Mouse (Mus musculus): ENCODE data around the gene App. TPM values are rescaled to one million over a fixed set of nuclear protein-coding genes. Genes with fewer than 3 reads are reported as not detected.

Gene App
- total RNA-seq, 2 experiments from 2014 or later: 109 to 137 TPM

GRCm38 (mm10) chr16:85124649-85125048, 48.9 kb downstream of the App start:
- ATAC-seq (replicated peaks; ENCODE audit: poor library complexity): peak; percentile 70

GRCm38 (mm10) chr16:85121983-85122382, 51.6 kb downstream of the App start:
- peak; percentile 42; the same call in 1 of the 2 replicates for ATAC-seq (replicated peaks; ENCODE audit: poor library complexity)

- no peak for ATAC-seq (replicated peaks; ENCODE audit: poor library complexity)
Observed at GRCm38 (mm10) chr16:85118916-85119315, 54.6 kb downstream of the App start.

- ATAC-seq (replicated peaks; ENCODE audit: poor library complexity): no peak
Observed at GRCm38 (mm10) chr16:85117541-85117940, 56.0 kb downstream of the App start.

- no peak for ATAC-seq (replicated peaks; ENCODE audit: poor library complexity)
Observed at GRCm38 (mm10) chr16:85115837-85116236, 57.7 kb downstream of the App start.

GRCm38 (mm10) chr16:85114742-85115141, 58.8 kb downstream of the App start:
- ATAC-seq (replicated peaks; ENCODE audit: poor library complexity): no peak

GRCm38 (mm10) chr16:85113941-85114340, 59.6 kb downstream of the App start:
- peak; percentile 96 for ATAC-seq (replicated peaks; ENCODE audit: poor library complexity)

GRCm38 (mm10) chr16:85112254-85112653, 61.3 kb downstream of the App start:
- ATAC-seq (replicated peaks; ENCODE audit: poor library complexity): no peak

- no peak for ATAC-seq (replicated peaks; ENCODE audit: poor library complexity)
Observed at GRCm38 (mm10) chr16:85110428-85110827, 63.1 kb downstream of the App start.

- no peak for ATAC-seq (replicated peaks; ENCODE audit: poor library complexity)
Observed at GRCm38 (mm10) chr16:85108486-85108885, 65.1 kb downstream of the App start.

GRCm38 (mm10) chr16:85106644-85107323, 66.8 kb downstream of the App start:
- ATAC-seq (replicated peaks; ENCODE audit: poor library complexity): no peak

- no peak for ATAC-seq (replicated peaks; ENCODE audit: poor library complexity)
Observed at GRCm38 (mm10) chr16:85105603-85106002, 68.0 kb downstream of the App start.

GRCm38 (mm10) chr16:85103116-85103787, 70.3 kb downstream of the App start:
- no peak for ATAC-seq (replicated peaks; ENCODE audit: poor library complexity)

GRCm38 (mm10) chr16:85101544-85101943, 72.0 kb downstream of the App start:
- ATAC-seq (replicated peaks; ENCODE audit: poor library complexity): no peak

- ATAC-seq (replicated peaks; ENCODE audit: poor library complexity): no peak
Observed at GRCm38 (mm10) chr16:85100806-85101205, 72.8 kb downstream of the App start.

GRCm38 (mm10) chr16:85099487-85099886, 74.1 kb downstream of the App start:
- ATAC-seq (replicated peaks; ENCODE audit: poor library complexity): no peak

GRCm38 (mm10) chr16:85099044-85099443, 74.5 kb downstream of the App start:
- peak; percentile 65 for ATAC-seq (replicated peaks; ENCODE audit: poor library complexity)

- no peak for ATAC-seq (replicated peaks; ENCODE audit: poor library complexity)
Observed at GRCm38 (mm10) chr16:85096396-85096795, 77.2 kb downstream of the App start.

GRCm38 (mm10) chr16:85095923-85096322, 77.6 kb downstream of the App start:
- no peak for ATAC-seq (replicated peaks; ENCODE audit: poor library complexity)

GRCm38 (mm10) chr16:85092644-85093091, 80.9 kb downstream of the App start:
- no peak for ATAC-seq (replicated peaks; ENCODE audit: poor library complexity)

GRCm38 (mm10) chr16:85092183-85092582, 81.4 kb downstream of the App start:
- ATAC-seq (replicated peaks; ENCODE audit: poor library complexity): no peak

- no peak for ATAC-seq (replicated peaks; ENCODE audit: poor library complexity)
Observed at GRCm38 (mm10) chr16:85090992-85091391, 82.6 kb downstream of the App start.

Measured in megakaryocyte progenitor cell, adult 5-6 weeks (primary cell).